8 mouse cellular contexts compared by ENCODE assay signal in genomic region chr3:137293174-137293591, GRCm38 (mm10). TPM values are rescaled to one million over a fixed set of nuclear protein-coding genes. Genes with fewer than 3 reads are reported as not detected.
DNase-seq lines count a peak whose midpoint lies in the region; ATAC-seq and TF ChIP-seq lines count a peak whose summit lies in the region.

No protein-coding gene starts in this region.

- 59% methylated on average over 6 of the region's 6 CpGs for WGBS in midbrain, embryonic 14.5 days
- WGBS in midbrain, embryonic 10.5 days: 81% methylated on average over 6 of the region's 6 CpGs
- 0% methylated on average over 6 of the region's 6 CpGs for WGBS in heart, adult 2 months
- WGBS in kidney, embryonic 15.5 days: 18% methylated on average over 6 of the region's 6 CpGs

- no peaks in the 10 kb centered on the region for H3K36me3 ChIP-seq in midbrain, embryonic 14.5 days (ENCODE audit: control insufficient read depth, insufficient read depth, low read length)
- no peaks in the 10 kb centered on the region for H3K36me3 ChIP-seq in midbrain, embryonic 10.5 days
- peaks cover 2% of the 10 kb centered on the region; the same call in 1 of the 2 replicates for H3K36me3 ChIP-seq in heart, adult 2 months (ENCODE audit: control insufficient read depth, insufficient read depth, low read length)
- H3K36me3 ChIP-seq in kidney, embryonic 15.5 days: no peaks in the 10 kb centered on the region

- no peak overlapping the region for H3K4me3 ChIP-seq in midbrain, embryonic 14.5 days (replicated peaks; ENCODE audit: low read depth, low read length)
- H3K4me3 ChIP-seq in midbrain, embryonic 10.5 days: no peak overlapping the region
- H3K4me3 ChIP-seq in heart, adult 2 months: no peak overlapping the region
- H3K4me3 ChIP-seq in kidney, embryonic 15.5 days (replicated peaks): no peak overlapping the region

- DNase-seq in midbrain, embryonic 14.5 days: peak; percentile 23
- no peak for DNase-seq in midbrain, embryonic 10.5 days (ENCODE audit: low spot score)
- DNase-seq in heart, adult 2 months: peak; percentile 20 to 44
- no peak for DNase-seq in layer of hippocampus, postnatal 36 days
- DNase-seq in left cerebral cortex, adult 8-10 months (ENCODE audit: low spot score in 2 of 2): no peak
- DNase-seq in left cerebral cortex, adult 11 months (ENCODE audit: low spot score): no peak

- no peak for ATAC-seq in midbrain, embryonic 14.5 days (ENCODE audit: low FRiP score, low TSS enrichment)
- ATAC-seq in kidney, embryonic 15.5 days (replicated peaks; ENCODE audit: low FRiP score): peak; percentile 59
- ATAC-seq in megakaryocyte progenitor cell, adult 5-6 weeks (replicated peaks; ENCODE audit: poor library complexity): peak; percentile 90

- no peaks in the 10 kb centered on the region for H3K27me3 ChIP-seq in midbrain, embryonic 14.5 days (ENCODE audit: control insufficient read depth, insufficient read depth, low read length)
- no peaks in the 10 kb centered on the region for H3K27me3 ChIP-seq in midbrain, embryonic 10.5 days (ENCODE audit: low read depth, poor library complexity, severe bottlenecking)
- no peaks in the 10 kb centered on the region for H3K27me3 ChIP-seq in heart, adult 2 months (ENCODE audit: control insufficient read depth, insufficient read depth, low read length)
- no peaks in the 10 kb centered on the region for H3K27me3 ChIP-seq in kidney, embryonic 15.5 days

- no peak overlapping the region for H3K4me2 ChIP-seq in midbrain, embryonic 14.5 days (ENCODE audit: low read length)
- H3K4me2 ChIP-seq in kidney, embryonic 15.5 days: no peak overlapping the region

- TF ChIP-seq CTCF in heart, adult 2 months (IDR thresholded peaks at IDR 0.05): no peak

- no peaks in the 10 kb centered on the region for H3K79me2 ChIP-seq in heart, adult 2 months (replicated peaks; ENCODE audit: control insufficient read depth, insufficient read depth, low read length)

- H3K4me1 ChIP-seq in midbrain, embryonic 14.5 days (ENCODE audit: control insufficient read depth, insufficient read depth, low read length): no peaks in the 10 kb centered on the region
- H3K4me1 ChIP-seq in midbrain, embryonic 10.5 days: no peaks in the 10 kb centered on the region
- H3K4me1 ChIP-seq in heart, adult 2 months (ENCODE audit: control insufficient read depth, insufficient read depth, low read length): peaks cover 4% of the 10 kb centered on the region
- H3K4me1 ChIP-seq in kidney, embryonic 15.5 days: peaks cover 14% of the 10 kb centered on the region

- no peak for TF ChIP-seq EP300 in heart, adult 2 months (IDR thresholded peaks at IDR 0.05; ENCODE audit: insufficient read depth, low read depth, low read length)

- no peak for TF ChIP-seq POLR2A in heart, adult 2 months (IDR thresholded peaks at IDR 0.05; ENCODE audit: insufficient read depth, low read depth, low read length)

- intact Hi-C loops in heart, adult 2 months (cut with DNase I): no loop called here

- H3K9ac ChIP-seq in midbrain, embryonic 14.5 days (replicated peaks; ENCODE audit: low read length): no peak overlapping the region
- H3K9ac ChIP-seq in heart, adult 2 months (ENCODE audit: low read depth, low read length): peak overlapping the region; percentile 53; the same call in 1 of the 2 replicates
- H3K9ac ChIP-seq in kidney, embryonic 15.5 days: 0 out of 2 replicates have a peak overlapping the region, but pooled peaks have one; percentile 4

- no peak overlapping the region for H3K27ac ChIP-seq in midbrain, embryonic 14.5 days (replicated peaks; ENCODE audit: low read depth, low read length)
- H3K27ac ChIP-seq in midbrain, embryonic 10.5 days (replicated peaks): no peak overlapping the region
- H3K27ac ChIP-seq in heart, adult 2 months: no peak overlapping the region
- 0 out of 2 replicates have a peak overlapping the region, but pooled peaks have one; percentile 19 for H3K27ac ChIP-seq in kidney, embryonic 15.5 days

- H3K9me3 ChIP-seq in midbrain, embryonic 14.5 days (ENCODE audit: control insufficient read depth, low read length): no peaks in the 10 kb centered on the region
- no peaks in the 10 kb centered on the region for H3K9me3 ChIP-seq in midbrain, embryonic 10.5 days (replicated peaks)
- H3K9me3 ChIP-seq in kidney, embryonic 15.5 days (replicated peaks): no peaks in the 10 kb centered on the region

RNA-seq across cellular contexts. Expression of gene Emcn, which starts 47.7 kb away (rescaled TPM):
- 3.7 and 10.8 TPM in 2 replicates for polyA plus RNA-seq in midbrain, embryonic 14.5 days (2014; fragmentation: Nextera tagmentation; extraction: Ambion mirVana)
- 17.7 and 26.6 TPM in 2 replicates for polyA plus RNA-seq in midbrain, embryonic 10.5 days (2016; fragmentation: Nextera tagmentation; extraction: Ambion mirVana)
- total RNA-seq in heart, adult 2 months (2021): 10 to 100 TPM; 47.6 to 59.4 TPM
- 44.1 and 87.6 TPM in 2 replicates for polyA plus RNA-seq in heart, adult 2 months (2012; rRNA removed)
- 96.8 and 97.2 TPM in 2 replicates for polyA plus RNA-seq in kidney, embryonic 15.5 days (2015; fragmentation: Nextera tagmentation; extraction: Ambion mirVana)
- total RNA-seq in megakaryocyte progenitor cell, adult 5-6 weeks (2015): 0.88 and 2.0 TPM in 2 replicates
- 0.12 and 1.6 TPM in 2 replicates for total RNA-seq in megakaryocyte progenitor cell, adult 5-6 weeks (2017)
- 1 to 10 TPM; 5.6 to 7.0 TPM for total RNA-seq in layer of hippocampus, postnatal 36 days (2021)
- 10 to 100 TPM in 2 of 4 experiments, 1 to 10 TPM in 2; 8.8 to 13.2 (median 10.1) TPM for total RNA-seq in left cerebral cortex, adult 8-10 months (2022)

Comparison
In these comparisons a context has a peak if more than half of its experiments do, and no peak if none do; other contexts are left out.
1. DNase-seq: peak in midbrain, embryonic 14.5 days (single experiment) and heart, adult 2 months (2 of 2); none in midbrain, embryonic 10.5 days (single experiment), layer of hippocampus, postnatal 36 days (0 of 2), left cerebral cortex, adult 8-10 months (0 of 2) and left cerebral cortex, adult 11 months (single experiment).